Mouse (Mus musculus) small intestine, adult 2 months (tissue): ENCODE results near the gene Rabgap1l. TPM values are rescaled to one million over a fixed set of nuclear protein-coding genes. Genes with fewer than 3 reads are reported as not detected.
"Not testable (repeated sequence)": the region's sequence is repeated elsewhere in the genome, so short reads cannot be mapped to it uniquely, and the experiment has no call there.

Experiments used
- H3K27ac ChIP-seq: fragments of 200-500 bp; 2 replicates; pipeline ENCODE4 v1.5.1; 2012; ENCODE audit warnings: low read depth, low read length, control low read depth, inconsistent platforms; ENCODE audit not compliant: insufficient read depth
- H3K27me3 ChIP-seq: fragments of 200-500 bp; 2 replicates; pipeline ENCODE4 v1.6.1; 2012; ENCODE audit warnings: mild to moderate bottlenecking, moderate library complexity, low read length, inconsistent platforms; ENCODE audit not compliant: control insufficient read depth, insufficient read depth
- H3K36me3 ChIP-seq: fragments of 200-500 bp; 2 replicates; pipeline ENCODE4 v1.6.1; 2012; ENCODE audit warnings: mild to moderate bottlenecking, low read length, control low read depth, inconsistent platforms; ENCODE audit not compliant: control insufficient read depth, insufficient read depth
- H3K4me1 ChIP-seq: fragments of 200-500 bp; 2 replicates; pipeline ENCODE4 v1.6.1; 2012; ENCODE audit warnings: low read length, inconsistent platforms, mixed read lengths; ENCODE audit not compliant: control insufficient read depth, insufficient read depth, insufficient read length
- H3K4me3 ChIP-seq: fragments of 200-500 bp; 2 replicates; pipeline ENCODE4 v1.5.1; 2012; ENCODE audit warnings: low read depth, mild to moderate bottlenecking, control low read depth, inconsistent platforms, low read length, moderate library complexity
- CTCF ChIP-seq: fragments of 200-500 bp; IDR thresholded peaks from 2 replicates; pipeline ENCODE4 v1.5.1; 2012; ENCODE audit warnings: low read depth, mild to moderate bottlenecking, control low read depth, inconsistent platforms, low read length, moderate library complexity, mixed read lengths; ENCODE audit not compliant: insufficient replicate concordance, insufficient read length; ENCODE audit errors: extremely low read depth
- POLR2A ChIP-seq: fragments of 200-500 bp; IDR thresholded peaks from 2 replicates; pipeline ENCODE4 v1.6.1; 2012; ENCODE audit warnings: low read depth, mild to moderate bottlenecking, control low read depth, inconsistent platforms, low read length, moderate library complexity
- WGBS: fragments of 180-500 bp; shearing (Covaris S2); methylation state at CpG from one replicate; pipeline ENCODE4 v1.1.7; 2018; 5-methylcytosine and 5-hydroxymethylcytosine counted together
- polyA plus RNA-seq: library from polyadenylated mRNA; depleted of rRNA; stranded (reverse); fragments of >200 nt; gene quantifications from 2 replicates; pipeline ENCODE4 v1.2.3, GENCODE M21; 2012

Gene Rabgap1l
- polyA plus RNA-seq, 1 experiment: 4.9 TPM

- Histone ChIP-seq H3K4me3 (no peak overlapping the region), H3K36me3 (no peaks in the 10 kb centered on the region), H3K4me1 (no peaks in the 10 kb centered on the region), H3K27me3 (no peaks in the 10 kb centered on the region), H3K27ac (no peak overlapping the region)
- no peak for TF ChIP-seq POLR2A
- no peak for TF ChIP-seq CTCF
- WGBS: 91% methylated on average over 5 of the region's 5 CpGs
Observed at GRCm38 (mm10) chr1:160417196-160417854, 375.7 kb downstream of the Rabgap1l start.

DNA sequence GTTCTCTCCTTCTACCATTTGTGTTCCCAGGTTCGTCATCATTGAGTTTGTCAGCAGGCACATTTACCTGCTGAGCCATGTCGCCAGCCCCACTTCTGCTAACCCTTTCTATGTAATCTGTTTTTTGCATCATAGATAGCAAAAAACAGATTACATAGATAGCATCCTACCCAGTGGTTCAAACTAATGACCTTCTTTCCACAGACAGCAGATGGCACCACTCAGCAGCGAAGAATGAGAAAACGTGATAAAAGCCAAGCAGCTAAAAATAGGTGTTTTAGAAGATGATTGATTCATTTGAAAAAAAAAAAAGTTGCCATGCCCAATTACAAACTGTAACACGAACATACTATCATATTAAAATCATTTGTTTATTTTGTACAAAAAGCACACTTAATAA lies 382.2 kb downstream of the Rabgap1l start:
- TF ChIP-seq POLR2A: no peak
- no peak for TF ChIP-seq CTCF
- WGBS: 49% methylated on average over 5 of the region's 5 CpGs
- Histone ChIP-seq H3K27me3 (no peaks in the 10 kb centered on the region), H3K4me1 (no peaks in the 10 kb centered on the region), H3K36me3 (no peaks in the 10 kb centered on the region), H3K4me3 (no peak overlapping the region), H3K27ac (no peak overlapping the region)

DNA sequence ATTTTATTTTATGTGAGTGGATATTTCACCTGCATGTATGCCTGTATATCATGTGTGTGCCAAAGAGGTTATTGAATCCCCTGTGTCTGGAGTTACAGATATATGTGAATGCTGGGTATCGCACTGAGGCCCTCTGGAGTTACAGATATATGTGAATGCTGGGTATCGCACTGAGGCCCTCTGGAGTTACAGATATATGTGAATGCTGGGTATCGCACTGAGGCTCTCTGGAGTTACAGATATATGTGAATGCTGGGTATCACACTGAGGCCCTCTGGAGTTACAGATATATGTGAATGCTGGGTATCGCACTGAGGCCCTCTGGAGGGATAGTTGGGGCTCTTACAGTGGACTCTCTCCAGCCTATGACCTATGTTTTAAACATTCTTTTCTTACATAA lies 383.3 kb downstream of the Rabgap1l start:
- H3K4me3 ChIP-seq, H3K27ac ChIP-seq, H3K4me1 ChIP-seq, H3K27me3 ChIP-seq, H3K36me3 ChIP-seq: not testable (repeated sequence)
- WGBS: 98% methylated on average over 4 of the region's 4 CpGs

DNA sequence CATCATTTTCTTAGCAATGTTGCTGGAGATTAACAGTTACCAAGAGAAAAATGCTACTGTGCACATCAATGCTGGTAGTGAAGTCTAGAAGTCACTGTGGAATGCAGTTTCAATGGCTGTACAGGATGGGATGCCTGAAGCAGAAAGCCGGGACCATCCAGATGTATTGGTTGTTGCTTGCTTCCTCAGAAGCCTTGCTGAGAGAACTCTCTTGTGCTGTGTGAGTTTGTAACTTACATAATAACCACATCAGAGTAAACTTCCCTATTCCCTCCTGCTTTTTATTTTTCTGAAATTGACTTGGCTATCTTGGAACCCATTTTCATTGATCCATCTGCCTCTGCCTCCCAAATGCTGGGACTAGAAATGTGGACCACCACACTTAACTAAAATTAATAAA lies 383.9 kb downstream of the Rabgap1l start:
- no peaks in the 10 kb centered on the region for H3K36me3 ChIP-seq
- no peaks in the 10 kb centered on the region for H3K27me3 ChIP-seq
- no peaks in the 10 kb centered on the region for H3K4me1 ChIP-seq
- no peak overlapping the region for H3K27ac ChIP-seq
- no peak overlapping the region for H3K4me3 ChIP-seq
- no peak for TF ChIP-seq CTCF
- no peak for TF ChIP-seq POLR2A
- 93% methylated on average over 1 of the region's 1 CpGs for WGBS

- no peak for TF ChIP-seq POLR2A
- no peak for TF ChIP-seq CTCF
- Histone ChIP-seq H3K4me3 (no peak overlapping the region), H3K27me3 (no peaks in the 10 kb centered on the region), H3K4me1 (no peaks in the 10 kb centered on the region), H3K27ac (no peak overlapping the region), H3K36me3 (no peaks in the 10 kb centered on the region)
- WGBS: 64% methylated on average over 4 of the region's 4 CpGs
Observed at GRCm38 (mm10) chr1:160408302-160408897, 384.6 kb downstream of the Rabgap1l start.

DNA sequence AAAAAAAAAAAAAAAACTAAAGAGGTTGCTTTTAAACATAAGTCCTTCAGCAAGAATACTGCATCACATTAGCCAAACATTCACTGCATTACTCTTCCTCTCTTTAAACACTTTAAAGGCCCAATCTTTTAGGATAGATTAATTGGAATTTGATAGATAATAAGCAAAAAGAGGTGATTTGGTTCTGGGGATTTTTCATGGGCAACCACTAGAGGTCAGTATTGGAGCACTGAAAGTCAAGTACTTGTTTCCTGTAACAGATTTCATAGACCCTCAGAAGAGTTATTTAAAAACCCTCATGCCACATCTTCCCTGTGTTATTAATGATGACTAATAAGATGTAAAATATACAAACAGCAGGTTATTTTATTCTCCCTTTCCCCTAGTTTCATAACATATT lies 393.6 kb downstream of the Rabgap1l start:
- Histone ChIP-seq H3K27ac (no peak overlapping the region), H3K4me1 (no peaks in the 10 kb centered on the region), H3K36me3 (no peaks in the 10 kb centered on the region), H3K27me3 (no peaks in the 10 kb centered on the region), H3K4me3 (no peak overlapping the region)
- TF ChIP-seq POLR2A (no peak), CTCF (no peak)

- H3K4me1 ChIP-seq: no peaks in the 10 kb centered on the region
- H3K27ac ChIP-seq: no peak overlapping the region
- no peak overlapping the region for H3K4me3 ChIP-seq
- H3K36me3 ChIP-seq: no peaks in the 10 kb centered on the region
- 47% methylated on average over 2 of the region's 2 CpGs for WGBS
- TF ChIP-seq POLR2A (no peak), CTCF (no peak)
- H3K27me3 ChIP-seq: no peaks in the 10 kb centered on the region
Observed at GRCm38 (mm10) chr1:160397037-160397436, 396.0 kb downstream of the Rabgap1l start.

DNA sequence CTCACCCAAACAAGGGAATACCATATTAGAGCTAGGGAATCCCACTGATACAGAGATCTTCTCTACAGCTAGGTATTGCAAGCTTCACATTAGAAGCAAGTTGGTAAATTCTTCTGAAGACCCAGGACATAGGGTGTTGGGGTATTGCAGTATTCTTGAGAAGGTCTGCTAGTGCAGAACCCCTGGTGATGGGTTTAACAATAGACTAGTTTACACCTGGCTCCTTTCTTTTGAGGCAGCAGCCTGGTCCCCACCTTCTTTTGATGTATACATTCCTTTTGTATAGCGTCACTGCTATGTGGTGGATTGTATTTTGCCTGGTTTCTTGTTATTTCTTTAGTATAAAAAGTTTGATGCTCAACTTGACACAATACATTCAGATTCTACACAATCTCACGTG lies 405.6 kb downstream of the Rabgap1l start:
- H3K4me3 ChIP-seq: no peak overlapping the region
- TF ChIP-seq POLR2A: no peak
- TF ChIP-seq CTCF: no peak
- H3K27me3 ChIP-seq: no peaks in the 10 kb centered on the region

More for the DNA sequence above, 405.6 kb downstream of the Rabgap1l start:
- Histone ChIP-seq H3K27ac (no peak overlapping the region), H3K4me1 (no peaks in the 10 kb centered on the region), H3K36me3 (no peaks in the 10 kb centered on the region)
- 81% methylated on average over 2 of the region's 2 CpGs for WGBS
